Mouse (Mus musculus): ENCODE measurements around the gene Rhebl1. TPM values are rescaled to one million over a fixed set of nuclear protein-coding genes. Genes with fewer than 3 reads are reported as not detected.

Rhebl1 gene
- total and polyA plus RNA-seq, 2 experiments from 2014 or later: 9.4 to 30.7 TPM

DNA sequence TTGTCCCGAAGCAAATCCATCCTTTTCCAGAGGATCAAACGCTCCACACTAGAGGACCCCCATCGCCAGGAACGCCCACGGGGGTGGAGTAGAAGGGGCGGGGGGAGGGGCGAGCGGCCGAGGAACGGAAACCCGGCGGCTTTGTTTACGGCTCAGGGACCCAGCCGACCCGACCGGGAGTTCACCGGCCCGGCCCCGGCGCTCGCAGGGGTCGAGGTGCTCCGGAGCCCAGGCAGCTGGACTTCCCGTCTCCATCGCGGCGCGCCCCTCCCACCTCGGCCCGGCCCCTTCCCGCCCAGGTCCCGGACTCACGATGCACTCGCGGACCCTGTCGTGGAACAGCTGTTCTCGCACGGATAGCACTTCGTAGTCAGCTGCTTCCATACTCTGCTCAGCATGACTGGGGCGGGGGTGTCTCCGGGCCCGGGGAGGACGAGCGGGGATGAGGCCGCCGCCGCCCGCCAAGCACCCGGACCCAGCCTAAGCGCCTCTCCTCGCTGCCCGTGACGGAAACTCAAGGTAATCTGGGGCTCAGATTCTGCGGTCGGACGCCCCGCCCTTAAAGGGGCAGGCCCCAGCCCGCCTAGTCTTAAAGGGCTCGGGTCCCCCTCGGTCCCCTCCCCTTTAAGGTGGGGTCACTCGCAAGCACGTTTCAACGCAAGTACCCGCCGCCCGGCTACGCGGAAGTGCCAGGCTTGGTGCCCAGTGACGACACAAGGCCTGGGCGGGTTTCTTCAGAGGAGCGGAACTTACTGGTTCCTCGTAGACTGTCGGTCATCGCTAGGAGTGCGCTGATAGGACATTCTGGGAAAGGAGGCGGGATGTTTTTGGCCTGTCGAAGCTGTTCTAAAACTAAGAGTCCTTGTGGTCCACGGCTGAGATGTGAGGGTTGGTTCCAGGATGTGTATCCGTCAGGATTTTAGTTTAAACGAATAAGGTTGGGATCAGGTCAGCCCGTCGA is 23.5 kb upstream of the Rhebl1 start, which contains the start of gene Lmbr1l:
Gene Lmbr1l (minus strand): TSS at position 694 of the 961 bp plus-strand sequence.
- no peak for TF ChIP-seq CTCF (IDR thresholded peaks at IDR 0.05)
- peak; percentile 99 for ATAC-seq (ENCODE audit: low FRiP score)
- DNase-seq (ENCODE audit: low spot score): peak; percentile 100
- Histone ChIP-seq H3K4me2 (ENCODE audit: low read depth, low read length, poor library complexity, severe bottlenecking) (peak within 1 kb of the TSS; percentile 69), H3K27me3 (ENCODE audit: insufficient read depth, low read length) (no peaks in the 10 kb centered on the region), H3K9ac (replicated peaks; ENCODE audit: low read length, poor library complexity, severe bottlenecking) (peak within 1 kb of the TSS; percentile 84), H3K4me1 (ENCODE audit: insufficient read depth, low read length) (peaks cover 10% of the 10 kb centered on the region; the same call in 1 of the 2 replicates), H3K9me3 (ENCODE audit: low read length) (no peaks in the 10 kb centered on the region), H3K27ac (ENCODE audit: low read depth, low read length) (peak within 1 kb of the TSS; percentile 90), H3K4me3 (ENCODE audit: low read depth, low read length) (peak within 1 kb of the TSS; percentile 91), H3K36me3 (ENCODE audit: insufficient read depth, low read length) (peaks cover 5% of the 10 kb centered on the region; the same call in 1 of the 2 replicates)
- WGBS: under 1% methylated on average over 82 of the region's 82 CpGs

DNA sequence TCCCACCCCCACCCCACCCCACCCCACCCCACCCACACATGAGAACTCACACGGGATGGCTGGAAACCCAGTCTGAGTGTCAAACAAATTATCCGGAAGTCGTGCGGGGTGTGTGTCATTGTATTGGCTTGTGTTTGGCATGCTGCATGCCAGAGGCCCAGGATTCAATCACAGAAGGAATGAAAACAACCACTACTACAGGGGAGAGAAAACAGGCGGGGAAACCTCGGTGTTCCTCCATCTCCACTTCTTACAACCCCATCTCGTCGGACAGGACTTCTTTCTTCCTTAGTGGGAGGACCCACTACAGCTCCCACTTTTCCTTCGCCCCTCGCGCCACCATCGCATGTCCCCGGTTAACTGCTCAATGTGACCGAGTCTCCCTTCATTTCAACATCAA is 22.8 kb upstream of the Rhebl1 start:
- Histone ChIP-seq H3K36me3 (ENCODE audit: insufficient read depth, low read length) (peaks cover 11% of the 10 kb centered on the region), H3K9ac (replicated peaks; ENCODE audit: low read length, poor library complexity, severe bottlenecking) (peak overlapping the region; percentile 84), H3K9me3 (ENCODE audit: low read length) (no peaks in the 10 kb centered on the region), H3K4me2 (ENCODE audit: low read depth, low read length, poor library complexity, severe bottlenecking) (peak overlapping the region; percentile 69), H3K4me3 (ENCODE audit: low read depth, low read length) (peak overlapping the region; percentile 91), H3K4me1 (ENCODE audit: insufficient read depth, low read length) (peaks cover 10% of the 10 kb centered on the region; the same call in 1 of the 2 replicates), H3K27ac (ENCODE audit: low read depth, low read length) (peak overlapping the region; percentile 90), H3K27me3 (ENCODE audit: insufficient read depth, low read length) (no peaks in the 10 kb centered on the region)
- ATAC-seq (ENCODE audit: low FRiP score): no peak
- no peak for TF ChIP-seq CTCF (IDR thresholded peaks at IDR 0.05)
- under 1% methylated on average over 14 of the region's 14 CpGs for WGBS
- DNase-seq (ENCODE audit: low spot score): no peak

DNA sequence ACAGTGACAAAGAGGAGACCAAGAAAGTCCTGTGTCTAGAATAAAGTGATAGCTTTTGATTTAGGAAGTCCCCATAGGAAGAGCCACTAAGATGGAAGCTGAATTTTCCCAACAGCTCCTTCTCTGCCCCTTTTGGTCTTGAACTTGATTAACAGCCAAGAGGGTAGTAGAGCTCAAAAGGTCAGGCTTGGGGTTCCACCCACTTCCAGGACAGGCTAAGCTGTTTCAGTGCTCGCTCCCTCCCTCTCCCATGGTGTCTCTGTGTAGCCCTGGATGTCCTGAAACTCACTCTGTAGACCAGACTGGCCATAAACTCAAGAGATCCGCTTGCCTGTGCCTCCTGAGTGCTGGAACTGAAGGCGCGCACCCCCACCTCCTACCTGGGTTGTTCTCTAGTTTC is 21.7 kb upstream of the Rhebl1 start:
- DNase-seq (ENCODE audit: low spot score) (no peak), ATAC-seq (ENCODE audit: low FRiP score) (no peak)
- peaks cover 10% of the 10 kb centered on the region; the same call in 1 of the 2 replicates for H3K4me1 ChIP-seq (ENCODE audit: insufficient read depth, low read length)
- no peaks in the 10 kb centered on the region for H3K27me3 ChIP-seq (ENCODE audit: insufficient read depth, low read length)
- H3K36me3 ChIP-seq (ENCODE audit: insufficient read depth, low read length): peaks cover 21% of the 10 kb centered on the region
- H3K4me3 ChIP-seq (ENCODE audit: low read depth, low read length): peak overlapping the region; percentile 91
- no peaks in the 10 kb centered on the region for H3K9me3 ChIP-seq (ENCODE audit: low read length)
- H3K27ac ChIP-seq (ENCODE audit: low read depth, low read length): no peak overlapping the region
- 91% methylated on average over 4 of the region's 4 CpGs for WGBS
- no peak for TF ChIP-seq CTCF (IDR thresholded peaks at IDR 0.05)
- peak overlapping the region; percentile 69 for H3K4me2 ChIP-seq (ENCODE audit: low read depth, low read length, poor library complexity, severe bottlenecking)
- peak overlapping the region; percentile 84; the same call in 1 of the 2 replicates for H3K9ac ChIP-seq (replicated peaks; ENCODE audit: low read length, poor library complexity, severe bottlenecking)

DNA sequence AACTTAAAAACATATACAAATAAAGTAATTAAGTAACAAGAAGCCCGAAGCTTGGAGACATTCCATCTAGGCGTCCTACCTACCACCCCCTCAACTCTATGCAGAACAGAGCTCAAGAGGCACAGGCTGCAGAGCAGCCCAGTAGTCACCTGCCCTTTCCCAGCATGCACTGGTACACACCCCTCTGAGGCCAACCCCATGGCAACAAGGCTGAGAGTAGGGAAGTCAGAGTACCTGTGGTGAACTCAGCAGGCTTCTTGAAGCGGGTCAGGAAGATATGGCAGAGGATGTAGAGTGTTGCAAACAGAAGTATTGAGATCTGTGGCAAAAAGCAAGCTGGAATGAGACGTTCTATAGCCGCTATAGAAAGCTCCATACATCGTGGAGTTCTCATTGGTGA is 20.6 kb upstream of the Rhebl1 start:
- ATAC-seq (ENCODE audit: low FRiP score): no peak
- 88% methylated on average over 6 of the region's 6 CpGs for WGBS

DNA sequence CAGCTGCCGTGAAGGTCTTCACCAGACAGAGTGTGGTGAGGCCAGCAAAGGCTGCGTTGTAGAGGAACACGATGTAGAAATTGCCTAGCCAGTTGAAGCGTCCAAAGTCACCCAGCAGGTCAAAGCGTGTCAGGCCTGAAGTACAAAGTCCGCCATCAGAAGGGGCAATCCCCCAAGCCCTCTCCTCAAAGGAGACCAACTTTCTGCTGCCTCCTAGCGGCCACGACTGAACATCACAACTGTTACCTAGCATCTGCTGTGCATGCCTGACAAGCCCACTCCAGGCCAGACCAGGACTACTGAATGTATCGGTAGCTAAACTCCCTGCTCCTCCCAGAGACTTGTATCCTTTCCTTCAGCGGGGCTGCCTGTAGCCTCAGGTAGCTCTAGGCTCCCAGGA is 10.4 kb upstream of the Rhebl1 start:
- no peak overlapping the region for H3K9ac ChIP-seq (replicated peaks; ENCODE audit: low read length, poor library complexity, severe bottlenecking)
- no peak overlapping the region for H3K4me3 ChIP-seq (ENCODE audit: low read depth, low read length)
- H3K4me2 ChIP-seq (ENCODE audit: low read depth, low read length, poor library complexity, severe bottlenecking): no peak overlapping the region
- DNase-seq (ENCODE audit: low spot score) (peak; percentile 58), ATAC-seq (ENCODE audit: low FRiP score) (no peak)
- no peaks in the 10 kb centered on the region for H3K27me3 ChIP-seq (ENCODE audit: insufficient read depth, low read length)
- WGBS: 25% methylated on average over 10 of the region's 10 CpGs
- H3K9me3 ChIP-seq (ENCODE audit: low read length): no peaks in the 10 kb centered on the region
- no peak overlapping the region for H3K27ac ChIP-seq (ENCODE audit: low read depth, low read length)
- H3K4me1 ChIP-seq (ENCODE audit: insufficient read depth, low read length): no peaks in the 10 kb centered on the region
- peaks cover 34% of the 10 kb centered on the region for H3K36me3 ChIP-seq (ENCODE audit: insufficient read depth, low read length)
- TF ChIP-seq CTCF (IDR thresholded peaks at IDR 0.05): peak; percentile 75

More for the DNA sequence above, 20.6 kb upstream of the Rhebl1 start:
- H3K9ac ChIP-seq (replicated peaks; ENCODE audit: low read length, poor library complexity, severe bottlenecking): no peak overlapping the region
- no peak overlapping the region for H3K4me3 ChIP-seq (ENCODE audit: low read depth, low read length)
- peaks cover 25% of the 10 kb centered on the region for H3K36me3 ChIP-seq (ENCODE audit: insufficient read depth, low read length)
- peaks cover 10% of the 10 kb centered on the region; the same call in 1 of the 2 replicates for H3K4me1 ChIP-seq (ENCODE audit: insufficient read depth, low read length)
- DNase-seq (ENCODE audit: low spot score): no peak
- no peak overlapping the region for H3K27ac ChIP-seq (ENCODE audit: low read depth, low read length)
- H3K9me3 ChIP-seq (ENCODE audit: low read length): no peaks in the 10 kb centered on the region
- no peak overlapping the region for H3K4me2 ChIP-seq (ENCODE audit: low read depth, low read length, poor library complexity, severe bottlenecking)
- no peaks in the 10 kb centered on the region for H3K27me3 ChIP-seq (ENCODE audit: insufficient read depth, low read length)
- TF ChIP-seq CTCF (IDR thresholded peaks at IDR 0.05): no peak

DNA sequence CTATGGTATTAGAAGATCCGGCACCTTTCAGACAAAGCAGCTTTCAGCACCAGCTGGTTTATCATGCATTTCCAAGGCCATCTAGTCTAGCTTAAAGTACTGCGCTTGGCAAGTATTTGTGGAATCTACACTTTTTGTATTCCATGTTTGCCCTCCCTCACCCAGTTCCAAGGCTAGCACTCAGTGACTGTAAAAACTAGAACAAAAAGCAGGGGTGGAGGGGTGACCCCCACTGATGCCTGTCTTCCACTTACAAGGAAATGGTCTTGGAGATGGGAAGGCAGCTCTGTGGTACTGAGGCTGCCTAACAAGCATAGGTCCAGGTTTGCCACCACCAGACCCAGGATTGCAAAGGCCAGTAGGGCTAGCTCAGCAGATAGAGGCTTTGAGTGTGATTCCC is 8.3 kb upstream of the Rhebl1 start:
- Histone ChIP-seq H3K27ac (ENCODE audit: low read depth, low read length) (no peak overlapping the region), H3K9me3 (ENCODE audit: low read length) (no peaks in the 10 kb centered on the region), H3K9ac (replicated peaks; ENCODE audit: low read length, poor library complexity, severe bottlenecking) (no peak overlapping the region), H3K4me2 (ENCODE audit: low read depth, low read length, poor library complexity, severe bottlenecking) (no peak overlapping the region), H3K4me1 (ENCODE audit: insufficient read depth, low read length) (peaks cover 6% of the 10 kb centered on the region; the same call in 1 of the 2 replicates), H3K4me3 (ENCODE audit: low read depth, low read length) (no peak overlapping the region), H3K36me3 (ENCODE audit: insufficient read depth, low read length) (peaks cover 13% of the 10 kb centered on the region), H3K27me3 (ENCODE audit: insufficient read depth, low read length) (peaks cover 16% of the 10 kb centered on the region; the same call in 1 of the 2 replicates)
- DNase-seq (ENCODE audit: low spot score) (no peak), ATAC-seq (ENCODE audit: low FRiP score) (no peak)
- TF ChIP-seq CTCF (IDR thresholded peaks at IDR 0.05): no peak
- 92% methylated on average over 2 of the region's 2 CpGs for WGBS
